Mouse (Mus musculus) heart, postnatal 0 days (tissue): ENCODE data around the gene Slc4a11. TPM values are rescaled to one million over a fixed set of nuclear protein-coding genes. Genes with fewer than 3 reads are reported as not detected.

Experiments
- ATAC-seq: fragments of 200-750 bp; cut with Nextera tagmentation; 2 replicates; pipeline ENCODE4 v1.8.0; 2017; ENCODE audit warnings: low read depth, moderate number of reproducible peaks, moderate library complexity; ENCODE audit not compliant: insufficient read depth
- DNase-seq: peaks from one replicate; pipeline ENCODE4 v3.0.0-alpha.2; 2016; ENCODE audit warnings: low spot score
- H3K27ac ChIP-seq: fragments of 300-500 bp; sonication (generic); 2 replicates; pipeline ENCODE4 v1.5.1; 2014; ENCODE audit warnings: low read depth, mild to moderate bottlenecking
- H3K27me3 ChIP-seq: fragments of 300-500 bp; sonication (generic); 2 replicates; pipeline ENCODE4 v1.6.1; 2014; ENCODE audit warnings: low read length, mixed read lengths; ENCODE audit not compliant: control insufficient read depth, insufficient read depth
- H3K36me3 ChIP-seq: fragments of 300-500 bp; sonication (generic); replicated peaks from 2 replicates; pipeline ENCODE4 v1.6.1; 2014; ENCODE audit warnings: low read length, mixed read lengths; ENCODE audit not compliant: control insufficient read depth, insufficient read depth
- H3K4me1 ChIP-seq: fragments of 300-500 bp; sonication (generic); 2 replicates; pipeline ENCODE4 v1.6.1; 2014; ENCODE audit warnings: antibody characterized with exemption; ENCODE audit not compliant: control insufficient read depth, insufficient read depth
- H3K4me2 ChIP-seq: fragments of 300-500 bp; sonication (generic); 2 replicates; pipeline ENCODE4 v1.6.1; 2014; ENCODE audit warnings: low read depth, mild to moderate bottlenecking, low read length, moderate library complexity
- H3K4me3 ChIP-seq: fragments of 300-500 bp; sonication (generic); 2 replicates; pipeline ENCODE4 v1.5.1; 2014; ENCODE audit warnings: low read depth, low read length
- H3K9ac ChIP-seq: fragments of 300-500 bp; sonication (generic); replicated peaks from 2 replicates; pipeline ENCODE4 v1.6.1; 2014; ENCODE audit warnings: low read depth, low read length, mixed read lengths
- H3K9me3 ChIP-seq: fragments of 300-500 bp; sonication (generic); replicated peaks from 2 replicates; pipeline ENCODE4 v1.6.1; 2016; ENCODE audit warnings: low read length; ENCODE audit not compliant: control insufficient read depth
- CTCF ChIP-seq: IDR thresholded peaks from 2 replicates; pipeline ENCODE4 v1.5.1; 2016; ENCODE audit warnings: antibody characterized with exemption, control low read depth, low read depth
- EP300 ChIP-seq: IDR thresholded peaks from 2 replicates; pipeline ENCODE4 v1.6.1; 2016; ENCODE audit warnings: antibody characterized with exemption, low read depth
- WGBS: fragments of 180-500 bp; shearing (Covaris S2); extraction: QIAGEN DNeasy Blood & Tissue Kit; methylation state at CpG from one replicate; pipeline ENCODE4 v1.1.7; 2014; 5-methylcytosine and 5-hydroxymethylcytosine counted together
- polyA plus RNA-seq: library from polyadenylated mRNA; unstranded; fragments of >200 nt; fragmentation: Nextera tagmentation; extraction: Ambion mirVana; gene quantifications from 2 replicates; pipeline ENCODE4 v1.2.1, GENCODE M21; 2015
- total RNA-seq: library from RNA; depleted of rRNA; stranded (reverse); fragments of >200 nt; gene quantifications from 2 replicates; pipeline ENCODE4 v1.2.3, GENCODE M21; 2014; ENCODE audit warnings: low replicate concordance

The Slc4a11 gene
- total and polyA plus RNA-seq, 2 experiments from 2014 or later, result 0.07 to 0.99 TPM

DNA sequence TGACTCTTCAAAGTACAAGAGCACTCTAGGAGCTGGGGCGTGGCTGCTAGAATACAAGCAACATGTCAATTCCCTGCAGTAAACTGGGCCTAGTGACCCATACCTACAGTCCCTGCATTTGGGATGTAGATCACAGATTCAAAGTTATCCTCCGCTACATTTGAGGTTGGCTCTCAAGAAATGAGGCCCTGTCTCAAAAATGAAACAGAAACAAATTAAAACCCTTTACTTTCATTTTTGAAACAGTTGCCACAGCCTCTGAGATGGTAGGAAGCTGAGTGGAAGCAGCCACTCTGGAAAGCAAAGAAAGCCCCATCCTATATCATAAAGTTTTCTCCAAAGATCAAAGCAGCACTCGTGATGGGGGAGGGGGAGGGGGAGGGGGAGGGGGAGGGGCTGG is 36.1 kb upstream of the Slc4a11 start:
- no peaks in the 10 kb centered on the region for H3K27me3 ChIP-seq
- no peak for DNase-seq
- H3K4me2 ChIP-seq, result no peak overlapping the region
- H3K36me3 ChIP-seq, result peaks cover 93% of the 10 kb centered on the region
- 97% methylated on average over 2 of the region's 3 CpGs for WGBS
- no peak for ATAC-seq
- H3K4me1 ChIP-seq, result no peaks in the 10 kb centered on the region
- H3K27ac ChIP-seq, result no peak overlapping the region
- no peak overlapping the region for H3K4me3 ChIP-seq
- TF ChIP-seq EP300 (no peak), CTCF (no peak)
- no peaks in the 10 kb centered on the region for H3K9me3 ChIP-seq
- no peak overlapping the region for H3K9ac ChIP-seq

- Histone ChIP-seq H3K4me1 (no peaks in the 10 kb centered on the region), H3K9ac (no peak overlapping the region), H3K9me3 (no peaks in the 10 kb centered on the region), H3K27ac (no peak overlapping the region), H3K4me3 (no peak overlapping the region), H3K4me2 (no peak overlapping the region), H3K27me3 (no peaks in the 10 kb centered on the region), H3K36me3 (peaks cover 93% of the 10 kb centered on the region)
- no peak for TF ChIP-seq CTCF
- no peak for TF ChIP-seq EP300
- DNase-seq, result no peak
- ATAC-seq, result no peak
- 75% methylated on average over 5 of the region's 5 CpGs for WGBS
Measured at GRCm38 (mm10) chr2:130731855-130732254, 34.5 kb upstream of the Slc4a11 start.

GRCm38 (mm10) chr2:130730746-130731145 is 33.4 kb upstream of the Slc4a11 start:
- H3K9ac ChIP-seq, result no peak overlapping the region
- 81% methylated on average over 9 of the region's 9 CpGs for WGBS
- H3K27ac ChIP-seq, result no peak overlapping the region
- ATAC-seq (no peak), DNase-seq (no peak)
- no peaks in the 10 kb centered on the region for H3K9me3 ChIP-seq
- no peak overlapping the region for H3K4me3 ChIP-seq
- H3K4me1 ChIP-seq, result no peaks in the 10 kb centered on the region
- H3K36me3 ChIP-seq, result peaks cover 93% of the 10 kb centered on the region
- H3K4me2 ChIP-seq, result no peak overlapping the region
- no peak for TF ChIP-seq EP300
- TF ChIP-seq CTCF, result no peak
- no peaks in the 10 kb centered on the region for H3K27me3 ChIP-seq

DNA sequence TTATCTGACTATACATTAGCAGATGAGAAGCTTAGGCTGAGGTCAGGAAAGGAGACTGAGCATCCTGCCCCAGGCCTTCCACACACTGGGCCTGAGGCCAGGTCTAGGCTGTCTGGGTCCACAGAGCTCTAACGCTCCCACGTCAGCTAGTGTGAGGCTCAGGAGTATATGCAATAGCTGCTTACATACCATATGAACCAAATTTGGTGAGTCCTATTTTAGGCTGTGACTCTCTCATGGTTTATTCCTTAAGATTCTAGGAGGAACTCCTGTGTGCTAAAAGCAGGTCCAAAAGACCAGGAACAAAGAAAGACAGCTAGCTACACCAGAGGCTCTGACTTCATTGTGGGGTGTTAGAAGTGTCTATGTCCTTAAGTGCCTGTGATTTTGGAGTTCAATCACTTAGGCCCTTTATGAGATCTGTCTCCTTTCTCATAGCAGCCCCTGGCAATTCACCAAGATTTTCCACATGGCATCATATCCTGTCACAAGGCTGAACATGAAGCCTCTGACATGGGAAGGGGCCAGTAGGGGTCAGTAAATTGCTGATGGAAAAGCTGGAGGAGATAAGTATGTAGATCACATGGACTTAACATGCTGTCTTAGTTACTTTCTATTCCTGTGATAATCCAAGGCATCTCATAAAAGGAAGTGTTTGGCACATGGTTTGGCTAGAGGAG is 31.7 kb upstream of the Slc4a11 start:
- Histone ChIP-seq H3K9me3 (no peaks in the 10 kb centered on the region), H3K9ac (no peak overlapping the region), H3K36me3 (peaks cover 95% of the 10 kb centered on the region), H3K27ac (no peak overlapping the region), H3K27me3 (no peaks in the 10 kb centered on the region), H3K4me3 (no peak overlapping the region), H3K4me2 (no peak overlapping the region), H3K4me1 (no peaks in the 10 kb centered on the region)
- TF ChIP-seq EP300 (no peak), CTCF (no peak)
- no peak for DNase-seq
- 70% methylated on average over 2 of the region's 2 CpGs for WGBS
- ATAC-seq, result peak; percentile 33; the same call in 1 of the 2 replicates

DNA sequence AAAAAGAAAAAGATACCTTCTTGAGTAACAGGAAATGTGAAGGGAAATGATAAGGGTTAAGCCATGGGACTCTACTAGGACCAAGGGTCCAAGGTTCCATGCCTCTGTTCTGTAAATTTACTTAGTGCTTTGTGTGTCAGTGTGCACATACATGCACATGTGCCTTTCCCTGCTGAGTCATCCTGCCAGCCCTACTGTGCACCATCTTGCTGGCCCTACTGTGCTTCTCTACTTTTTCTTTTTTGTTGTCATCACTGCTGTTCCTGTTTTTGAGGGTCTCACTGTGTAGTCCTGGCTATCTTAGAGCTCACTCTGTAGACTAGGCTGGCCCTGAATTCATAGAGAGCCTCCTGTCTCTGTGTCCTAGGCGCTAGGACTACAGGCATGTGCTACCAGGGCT is 30.4 kb upstream of the Slc4a11 start:
- WGBS, result 73% methylated on average over 1 of the region's 1 CpGs
- no peak for TF ChIP-seq EP300
- no peak for TF ChIP-seq CTCF
- Histone ChIP-seq H3K4me1 (no peaks in the 10 kb centered on the region), H3K4me3 (no peak overlapping the region), H3K36me3 (peaks cover 94% of the 10 kb centered on the region), H3K27ac (no peak overlapping the region), H3K4me2 (no peak overlapping the region), H3K9me3 (no peaks in the 10 kb centered on the region), H3K27me3 (no peaks in the 10 kb centered on the region), H3K9ac (no peak overlapping the region)
- DNase-seq, result no peak
- ATAC-seq, result no peak

DNA sequence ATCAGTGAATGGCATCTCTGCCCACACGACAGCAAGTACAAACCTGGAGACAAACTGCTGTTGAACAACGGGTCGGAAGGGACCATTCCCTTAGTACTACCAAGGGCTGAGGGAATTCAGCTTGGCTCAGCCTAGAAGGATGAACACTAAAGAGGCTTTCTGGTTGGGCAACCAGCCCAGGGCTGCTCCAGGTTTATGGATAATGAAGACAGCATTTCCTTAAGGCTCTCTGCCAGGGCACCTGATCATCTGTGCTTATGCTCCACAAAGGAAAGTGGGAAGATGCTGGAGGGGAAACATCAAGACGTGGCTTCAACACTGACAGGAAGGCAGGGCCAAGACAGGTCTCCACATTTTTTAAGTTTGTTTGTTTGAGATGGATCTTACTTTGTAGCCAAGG is 27.1 kb upstream of the Slc4a11 start:
- TF ChIP-seq CTCF (no peak), EP300 (no peak)

More for the DNA sequence above, 27.1 kb upstream of the Slc4a11 start:
- ATAC-seq, result no peak
- 88% methylated on average over 4 of the region's 4 CpGs for WGBS
- Histone ChIP-seq H3K4me1 (no peaks in the 10 kb centered on the region), H3K9me3 (no peaks in the 10 kb centered on the region), H3K9ac (no peak overlapping the region), H3K4me3 (no peak overlapping the region), H3K36me3 (peaks cover 94% of the 10 kb centered on the region), H3K27me3 (no peaks in the 10 kb centered on the region), H3K27ac (no peak overlapping the region), H3K4me2 (no peak overlapping the region)
- no peak for DNase-seq
